Mouse (Mus musculus): ENCODE results near the gene Pde4c.

DNA sequence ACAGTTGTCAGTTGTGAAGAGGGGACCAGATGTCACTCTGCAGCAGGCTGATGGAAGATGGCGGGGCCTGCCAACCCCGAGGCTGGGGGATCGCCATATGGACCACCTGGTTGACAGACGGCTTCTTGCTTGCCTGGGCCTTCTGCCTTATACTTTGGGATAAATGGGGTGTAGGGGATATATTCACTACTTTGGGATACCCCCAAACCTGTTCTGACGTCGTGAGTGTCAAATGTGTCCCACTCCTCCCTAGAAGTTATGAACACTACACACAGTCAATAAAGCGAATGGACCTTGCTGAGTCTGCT lies 34.7 kb downstream of the Pde4c start:
- no peak for TF ChIP-seq MAX (IDR thresholded peaks at IDR 0.05; ENCODE audit: low read depth)
- TF ChIP-seq SRF (IDR thresholded peaks at IDR 0.05; ENCODE audit: control insufficient read depth, insufficient read length, low read depth), result no peak
- TF ChIP-seq POLR2A (IDR thresholded peaks at IDR 0.05; ENCODE audit: insufficient read length, low read depth), result no peak
- no peak for TF ChIP-seq E2F4 (IDR thresholded peaks at IDR 0.05; ENCODE audit: insufficient read depth)
- no peak for TF ChIP-seq TCF12 (IDR thresholded peaks at IDR 0.05; ENCODE audit: insufficient read depth, poor library complexity, severe bottlenecking)
- no peak for TF ChIP-seq TCF3 (IDR thresholded peaks at IDR 0.05; ENCODE audit: insufficient read length, low read depth)

Data from myocyte (in vitro differentiated cells).